Mouse (Mus musculus): ENCODE measurements at regions not wholly inside any gene's neighbourhood (a gene's known extent, or its start where the extent isn't known, plus 50 kb on each side); places are given as distances from the start of the nearest gene placed in this dataset.

DNA sequence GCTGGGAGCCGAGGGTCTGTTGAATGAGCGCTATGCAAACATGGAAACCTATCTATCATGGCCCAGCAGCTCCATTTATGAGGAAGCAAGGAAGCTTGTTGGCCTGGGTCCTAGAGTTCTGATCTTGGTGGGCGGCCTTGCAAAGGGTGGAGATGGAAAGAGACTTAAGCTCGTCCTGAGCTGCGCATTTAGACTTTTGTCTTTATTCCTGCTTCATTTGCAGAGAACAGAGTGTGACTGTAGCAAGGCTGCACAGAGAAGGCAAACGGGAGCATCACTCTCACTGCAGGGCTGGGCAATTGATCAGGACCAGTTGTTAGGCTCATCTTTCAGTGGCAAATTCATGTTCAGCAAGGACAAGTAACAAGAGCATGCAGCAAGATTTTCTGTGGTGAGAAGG is 177.2 kb downstream of the Plod2 start:
- Histone ChIP-seq H3K27me3 (replicated peaks; ENCODE audit: control insufficient read depth, insufficient read depth, low read length) (no peaks in the 10 kb centered on the region), H3K9ac (ENCODE audit: low read length) (no peak overlapping the region), H3K36me3 (ENCODE audit: control insufficient read depth, insufficient read depth, low read length) (no peaks in the 10 kb centered on the region), H3K27ac (ENCODE audit: low read depth) (no peak overlapping the region), H3K4me2 (ENCODE audit: low read length) (no peak overlapping the region), H3K9me3 (ENCODE audit: control insufficient read depth, low read length) (no peaks in the 10 kb centered on the region), H3K4me3 (ENCODE audit: low read depth, low read length) (no peak overlapping the region), H3K4me1 (replicated peaks; ENCODE audit: control insufficient read depth, insufficient read depth, low read length) (no peaks in the 10 kb centered on the region)
- ATAC-seq (replicated peaks; ENCODE audit: low FRiP score, low TSS enrichment, low read depth) (no peak), DNase-seq (ENCODE audit: low spot score) (no peak)
- WGBS, result 70% methylated on average over 6 of the region's 6 CpGs

DNA sequence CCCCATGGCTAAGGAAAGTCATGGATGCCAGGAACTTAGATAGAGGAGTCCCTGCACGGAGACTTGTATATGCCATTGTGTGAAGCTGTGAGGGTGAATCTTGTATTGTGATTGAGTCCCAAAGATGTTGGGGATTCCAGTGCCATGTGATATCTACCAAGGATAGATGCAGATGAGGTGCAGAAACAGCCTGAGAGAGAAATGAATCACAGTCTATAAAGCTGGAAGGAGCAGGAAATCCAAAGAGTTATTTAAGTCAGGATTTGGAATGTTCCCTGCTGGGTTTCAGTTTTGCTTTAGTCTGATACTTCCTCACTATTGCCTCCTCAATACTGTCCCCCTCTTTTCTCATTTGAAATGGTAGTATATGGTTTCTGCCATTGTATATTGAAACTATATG is 186.8 kb downstream of the Plod2 start:
- Histone ChIP-seq H3K27ac (ENCODE audit: low read depth) (no peak overlapping the region), H3K36me3 (ENCODE audit: control insufficient read depth, insufficient read depth, low read length) (no peaks in the 10 kb centered on the region), H3K9me3 (ENCODE audit: control insufficient read depth, low read length) (no peaks in the 10 kb centered on the region), H3K4me3 (ENCODE audit: low read depth, low read length) (no peak overlapping the region), H3K27me3 (replicated peaks; ENCODE audit: control insufficient read depth, insufficient read depth, low read length) (no peaks in the 10 kb centered on the region), H3K4me2 (ENCODE audit: low read length) (no peak overlapping the region), H3K4me1 (replicated peaks; ENCODE audit: control insufficient read depth, insufficient read depth, low read length) (no peaks in the 10 kb centered on the region), H3K9ac (ENCODE audit: low read length) (no peak overlapping the region)
- WGBS, result 74% methylated on average over 1 of the region's 1 CpGs
- DNase-seq (ENCODE audit: low spot score) (no peak), ATAC-seq (replicated peaks; ENCODE audit: low FRiP score, low TSS enrichment, low read depth) (no peak)

- H3K9me3 ChIP-seq (ENCODE audit: control insufficient read depth, low read length), result no peaks in the 10 kb centered on the region
- no peak overlapping the region for H3K4me2 ChIP-seq (ENCODE audit: low read length)
- 74% methylated on average over 3 of the region's 3 CpGs for WGBS
- no peak for DNase-seq (ENCODE audit: low spot score)
- no peak for ATAC-seq (replicated peaks; ENCODE audit: low FRiP score, low TSS enrichment, low read depth)
- no peaks in the 10 kb centered on the region for H3K27me3 ChIP-seq (replicated peaks; ENCODE audit: control insufficient read depth, insufficient read depth, low read length)
- no peak overlapping the region for H3K27ac ChIP-seq (ENCODE audit: low read depth)
- H3K36me3 ChIP-seq (ENCODE audit: control insufficient read depth, insufficient read depth, low read length), result no peaks in the 10 kb centered on the region
- no peaks in the 10 kb centered on the region for H3K4me1 ChIP-seq (replicated peaks; ENCODE audit: control insufficient read depth, insufficient read depth, low read length)
- H3K4me3 ChIP-seq (ENCODE audit: low read depth, low read length), result no peak overlapping the region
- no peak overlapping the region for H3K9ac ChIP-seq (ENCODE audit: low read length)
Observed at GRCm38 (mm10) chr9:92731396-92731795, 189.4 kb downstream of the Plod2 start.

DNA sequence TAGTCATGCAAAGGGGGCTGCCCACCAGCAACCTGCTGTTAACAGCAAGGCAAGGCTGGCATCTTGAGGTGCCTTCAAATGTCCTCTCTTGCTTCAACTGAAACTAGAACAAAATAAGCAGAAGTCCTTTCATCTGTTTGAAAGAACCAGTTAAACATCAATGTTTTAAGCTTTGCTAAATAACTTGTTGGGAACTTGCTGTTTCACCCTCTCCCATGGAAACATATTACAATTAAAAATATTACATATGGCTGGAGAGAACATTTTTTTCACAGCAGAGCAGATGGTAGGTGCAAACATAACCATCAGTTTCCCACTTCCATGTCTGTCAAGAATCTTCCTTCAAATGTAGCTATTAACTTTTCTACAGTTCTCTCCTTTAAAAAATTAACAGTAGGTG is 225.5 kb downstream of the Plod2 start:
- Histone ChIP-seq H3K4me1 (replicated peaks; ENCODE audit: control insufficient read depth, insufficient read depth, low read length) (no peaks in the 10 kb centered on the region), H3K9me3 (ENCODE audit: control insufficient read depth, low read length) (no peaks in the 10 kb centered on the region)

GRCm38 (mm10) chr9:92768432-92768831 is 226.4 kb downstream of the Plod2 start:
- Histone ChIP-seq H3K9ac (ENCODE audit: low read length) (no peak overlapping the region), H3K9me3 (ENCODE audit: control insufficient read depth, low read length) (no peaks in the 10 kb centered on the region), H3K4me2 (ENCODE audit: low read length) (no peak overlapping the region), H3K27me3 (replicated peaks; ENCODE audit: control insufficient read depth, insufficient read depth, low read length) (no peaks in the 10 kb centered on the region), H3K4me1 (replicated peaks; ENCODE audit: control insufficient read depth, insufficient read depth, low read length) (no peaks in the 10 kb centered on the region), H3K4me3 (ENCODE audit: low read depth, low read length) (no peak overlapping the region), H3K36me3 (ENCODE audit: control insufficient read depth, insufficient read depth, low read length) (no peaks in the 10 kb centered on the region), H3K27ac (ENCODE audit: low read depth) (no peak overlapping the region)
- DNase-seq (ENCODE audit: low spot score), result no peak
- WGBS, result 72% methylated on average over 3 of the region's 3 CpGs
- ATAC-seq (replicated peaks; ENCODE audit: low FRiP score, low TSS enrichment, low read depth), result no peak

More for the DNA sequence above, 225.5 kb downstream of the Plod2 start:
- Histone ChIP-seq H3K27me3 (replicated peaks; ENCODE audit: control insufficient read depth, insufficient read depth, low read length) (no peaks in the 10 kb centered on the region), H3K36me3 (ENCODE audit: control insufficient read depth, insufficient read depth, low read length) (no peaks in the 10 kb centered on the region), H3K4me2 (ENCODE audit: low read length) (no peak overlapping the region), H3K27ac (ENCODE audit: low read depth) (no peak overlapping the region), H3K9ac (ENCODE audit: low read length) (no peak overlapping the region), H3K4me3 (ENCODE audit: low read depth, low read length) (no peak overlapping the region)
- DNase-seq (ENCODE audit: low spot score), result no peak
- ATAC-seq (replicated peaks; ENCODE audit: low FRiP score, low TSS enrichment, low read depth), result no peak

GRCm38 (mm10) chr9:92769528-92769927 is 227.5 kb downstream of the Plod2 start:
- Histone ChIP-seq H3K9ac (ENCODE audit: low read length) (no peak overlapping the region), H3K4me3 (ENCODE audit: low read depth, low read length) (no peak overlapping the region), H3K27ac (ENCODE audit: low read depth) (no peak overlapping the region), H3K36me3 (ENCODE audit: control insufficient read depth, insufficient read depth, low read length) (no peaks in the 10 kb centered on the region), H3K4me2 (ENCODE audit: low read length) (no peak overlapping the region), H3K4me1 (replicated peaks; ENCODE audit: control insufficient read depth, insufficient read depth, low read length) (no peaks in the 10 kb centered on the region), H3K27me3 (replicated peaks; ENCODE audit: control insufficient read depth, insufficient read depth, low read length) (no peaks in the 10 kb centered on the region), H3K9me3 (ENCODE audit: control insufficient read depth, low read length) (no peaks in the 10 kb centered on the region)
- DNase-seq (ENCODE audit: low spot score) (no peak), ATAC-seq (replicated peaks; ENCODE audit: low FRiP score, low TSS enrichment, low read depth) (no peak)
- WGBS, result 62% methylated on average over 2 of the region's 2 CpGs

DNA sequence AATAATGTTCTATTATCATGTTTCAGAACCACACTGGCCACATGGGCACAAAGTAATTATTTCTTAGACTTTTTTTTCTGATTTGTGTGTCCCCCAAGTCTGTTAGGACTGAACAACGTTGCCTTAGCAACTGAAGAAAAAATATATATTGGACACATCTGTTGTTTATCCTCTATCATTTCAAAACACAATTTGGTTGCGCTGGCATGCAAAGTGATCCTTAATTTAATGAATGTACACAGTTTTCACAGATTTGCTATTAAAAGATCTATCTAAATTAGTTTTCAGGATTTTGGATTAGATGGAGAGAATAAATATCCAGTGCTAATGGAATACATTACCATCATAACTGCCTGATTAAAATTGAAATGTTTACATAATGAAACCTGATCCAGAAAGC is 229.0 kb downstream of the Plod2 start:
- Histone ChIP-seq H3K4me2 (ENCODE audit: low read length) (no peak overlapping the region), H3K4me3 (ENCODE audit: low read depth, low read length) (no peak overlapping the region), H3K9ac (ENCODE audit: low read length) (no peak overlapping the region), H3K36me3 (ENCODE audit: control insufficient read depth, insufficient read depth, low read length) (no peaks in the 10 kb centered on the region), H3K27me3 (replicated peaks; ENCODE audit: control insufficient read depth, insufficient read depth, low read length) (no peaks in the 10 kb centered on the region), H3K27ac (ENCODE audit: low read depth) (no peak overlapping the region), H3K9me3 (ENCODE audit: control insufficient read depth, low read length) (no peaks in the 10 kb centered on the region), H3K4me1 (replicated peaks; ENCODE audit: control insufficient read depth, insufficient read depth, low read length) (no peaks in the 10 kb centered on the region)
- WGBS, result 77% methylated on average over 2 of the region's 2 CpGs
- ATAC-seq (replicated peaks; ENCODE audit: low FRiP score, low TSS enrichment, low read depth) (no peak), DNase-seq (ENCODE audit: low spot score) (no peak)

- no peak for DNase-seq (ENCODE audit: low spot score)
- Histone ChIP-seq H3K4me3 (ENCODE audit: low read depth, low read length) (no peak overlapping the region), H3K4me1 (replicated peaks; ENCODE audit: control insufficient read depth, insufficient read depth, low read length) (no peaks in the 10 kb centered on the region), H3K4me2 (ENCODE audit: low read length) (no peak overlapping the region), H3K36me3 (ENCODE audit: control insufficient read depth, insufficient read depth, low read length) (no peaks in the 10 kb centered on the region), H3K27me3 (replicated peaks; ENCODE audit: control insufficient read depth, insufficient read depth, low read length) (no peaks in the 10 kb centered on the region), H3K9me3 (ENCODE audit: control insufficient read depth, low read length) (no peaks in the 10 kb centered on the region), H3K27ac (ENCODE audit: low read depth) (no peak overlapping the region), H3K9ac (ENCODE audit: low read length) (no peak overlapping the region)
- no peak for ATAC-seq (replicated peaks; ENCODE audit: low FRiP score, low TSS enrichment, low read depth)
- WGBS, result 40% methylated on average over 3 of the region's 3 CpGs
Observed at GRCm38 (mm10) chr9:92771716-92772115, 229.7 kb downstream of the Plod2 start.

DNA sequence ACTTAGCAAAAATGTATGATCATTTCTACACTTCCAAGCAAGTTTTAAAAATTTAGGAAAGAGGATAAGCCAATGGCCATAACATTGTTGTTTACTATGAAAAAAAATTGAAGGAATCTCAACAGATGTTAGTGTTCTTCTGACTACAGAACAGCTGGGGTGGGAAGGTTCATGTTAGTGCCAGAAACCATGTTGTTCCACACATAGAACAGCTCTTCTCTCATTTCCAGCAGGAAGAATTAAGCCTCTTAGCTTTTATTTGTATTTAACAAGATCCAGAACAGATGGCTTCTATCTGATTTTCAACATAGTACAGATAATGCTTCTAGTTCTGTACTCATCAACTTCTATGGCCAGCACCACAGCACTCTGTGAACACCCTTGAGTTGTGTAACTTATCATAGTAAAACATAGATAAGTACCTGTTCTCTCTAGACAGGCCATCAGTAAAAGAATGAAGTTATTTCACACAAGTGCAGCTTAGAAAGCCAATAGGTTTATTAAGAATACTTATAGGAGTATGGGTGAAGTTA is 241.0 kb downstream of the Plod2 start:
- H3K9ac ChIP-seq (ENCODE audit: low read length), result no peak overlapping the region
- ATAC-seq (replicated peaks; ENCODE audit: low FRiP score, low TSS enrichment, low read depth) (no peak), DNase-seq (ENCODE audit: low spot score) (no peak)
- no peak overlapping the region for H3K4me2 ChIP-seq (ENCODE audit: low read length)
- no peaks in the 10 kb centered on the region for H3K36me3 ChIP-seq (ENCODE audit: control insufficient read depth, insufficient read depth, low read length)
- H3K27ac ChIP-seq (ENCODE audit: low read depth), result no peak overlapping the region
- no peaks in the 10 kb centered on the region for H3K4me1 ChIP-seq (replicated peaks; ENCODE audit: control insufficient read depth, insufficient read depth, low read length)
- H3K9me3 ChIP-seq (ENCODE audit: control insufficient read depth, low read length), result no peaks in the 10 kb centered on the region
- no peak overlapping the region for H3K4me3 ChIP-seq (ENCODE audit: low read depth, low read length)
- H3K27me3 ChIP-seq (replicated peaks; ENCODE audit: control insufficient read depth, insufficient read depth, low read length), result no peaks in the 10 kb centered on the region

Data from intestine, embryonic 14.5 days (tissue).